Mouse (Mus musculus): ENCODE measurements around the gene Ccl25.

- no peak for TF ChIP-seq CTCF (IDR thresholded peaks at IDR 0.05; ENCODE audit: insufficient read depth, low read depth, low read length)
- no peak for TF ChIP-seq POLR2A (IDR thresholded peaks at IDR 0.05; ENCODE audit: insufficient read depth, low read depth, low read length)
Measured at GRCm38 (mm10) chr8:4320404-4320803, 4.6 kb upstream of the Ccl25 start.
